Mouse (Mus musculus): ENCODE measurements around the gene Tnfsf9. TPM values are rescaled to one million over a fixed set of nuclear protein-coding genes. Genes with fewer than 3 reads are reported as not detected.
"Not testable (repeated sequence)": the region's sequence is repeated elsewhere in the genome, so short reads cannot be mapped to it uniquely, and the experiment has no call there.

The Tnfsf9 gene
- total and polyA plus RNA-seq, 2 experiments from 2014 or later = 2.1 to 3.4 TPM

DNA sequence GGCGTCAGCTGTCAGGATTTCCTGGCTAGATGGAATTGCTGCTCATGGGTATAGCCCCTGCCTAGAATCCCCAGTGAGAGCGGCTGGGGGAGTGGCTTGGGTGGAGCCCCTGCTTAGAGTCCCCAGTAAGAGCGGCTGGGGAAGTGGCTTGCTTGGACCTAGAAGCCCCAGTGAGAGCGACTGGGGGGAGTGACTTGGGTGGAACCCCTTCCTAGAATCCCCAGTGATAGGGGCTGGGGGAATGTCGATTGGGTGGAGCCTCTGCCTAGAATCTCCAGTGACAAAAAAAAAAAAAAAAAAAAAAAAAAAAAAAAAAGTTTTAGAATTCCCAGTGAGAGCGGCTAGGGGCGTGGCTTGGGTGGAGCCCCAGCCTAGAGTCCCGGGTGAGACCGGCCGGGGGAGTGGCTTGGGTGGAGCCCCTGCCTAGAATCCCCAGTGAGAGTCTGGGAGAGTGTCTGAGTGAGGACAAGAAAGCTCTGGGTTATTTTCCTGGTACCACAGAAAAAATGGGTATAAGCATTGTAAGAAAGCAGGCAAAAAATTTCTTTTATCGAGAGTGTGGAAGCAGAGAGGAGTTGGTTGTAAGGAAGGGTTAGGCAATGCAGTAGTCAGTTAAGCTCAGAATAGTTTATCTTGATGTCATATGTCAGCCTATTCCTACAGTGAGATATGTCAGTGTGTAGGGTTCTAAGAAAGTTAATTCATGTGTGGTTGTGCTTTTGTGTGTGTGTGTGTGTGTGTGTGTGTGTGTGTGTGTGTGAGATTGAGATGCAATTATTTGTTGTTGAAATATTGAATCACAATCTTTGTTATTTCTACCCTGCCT lies 13.6 kb downstream of the Tnfsf9 start:
- H3K4me2 ChIP-seq (ENCODE audit: low read depth) = no peak overlapping the region
- no peak for TF ChIP-seq CTCF (IDR thresholded peaks at IDR 0.05; ENCODE audit: low read depth)
- ATAC-seq = peak; percentile 34; the same call in 1 of the 2 replicates
- H3K4me1 ChIP-seq (ENCODE audit: insufficient read depth) = no peaks in the 10 kb centered on the region
- H3K36me3 ChIP-seq (ENCODE audit: insufficient read depth) = no peaks in the 10 kb centered on the region
- H3K4me3 ChIP-seq (ENCODE audit: low read depth, low read length) = no peak overlapping the region
- DNase-seq = no peak
- H3K27me3 ChIP-seq (ENCODE audit: insufficient read depth, low read length) = no peaks in the 10 kb centered on the region
- WGBS = 2% methylated on average over 11 of the region's 11 CpGs
- H3K27ac ChIP-seq (ENCODE audit: low read depth, low read length) = no peak overlapping the region
- no peaks in the 10 kb centered on the region for H3K9me3 ChIP-seq (ENCODE audit: low read length)
- no peak overlapping the region for H3K9ac ChIP-seq

DNA sequence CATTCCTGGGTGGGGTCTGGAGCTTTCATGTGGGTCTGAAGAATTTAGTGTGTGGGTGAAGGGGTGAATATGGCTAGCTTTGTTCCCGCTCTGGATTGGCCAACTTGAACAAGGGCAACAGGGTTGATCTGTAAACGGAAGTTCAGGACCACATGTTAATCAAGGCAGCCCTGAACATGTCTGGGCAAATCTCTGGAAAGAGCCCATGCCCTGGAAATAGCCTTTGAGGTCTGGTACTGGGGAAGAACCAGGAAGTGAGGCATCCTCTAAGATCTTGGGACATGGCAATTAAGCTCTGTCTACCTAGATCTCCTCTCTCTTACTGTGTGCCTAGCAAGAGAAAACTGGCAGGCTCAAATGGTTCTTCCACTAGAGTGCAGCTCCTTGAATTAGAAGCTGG lies 16.7 kb downstream of the Tnfsf9 start:
- H3K27ac ChIP-seq (ENCODE audit: low read depth, low read length) = no peak overlapping the region
- no peaks in the 10 kb centered on the region for H3K4me1 ChIP-seq (ENCODE audit: insufficient read depth)
- H3K27me3 ChIP-seq (ENCODE audit: insufficient read depth, low read length) = no peaks in the 10 kb centered on the region
- no peak for DNase-seq
- no peak for TF ChIP-seq CTCF (IDR thresholded peaks at IDR 0.05; ENCODE audit: low read depth)
- no peaks in the 10 kb centered on the region for H3K9me3 ChIP-seq (ENCODE audit: low read length)
- no peak overlapping the region for H3K9ac ChIP-seq
- H3K36me3 ChIP-seq (ENCODE audit: insufficient read depth) = no peaks in the 10 kb centered on the region
- no peak for ATAC-seq
- 93% methylated on average over 2 of the region's 2 CpGs for WGBS
- H3K4me3 ChIP-seq (ENCODE audit: low read depth, low read length) = no peak overlapping the region
- H3K4me2 ChIP-seq (ENCODE audit: low read depth) = no peak overlapping the region

DNA sequence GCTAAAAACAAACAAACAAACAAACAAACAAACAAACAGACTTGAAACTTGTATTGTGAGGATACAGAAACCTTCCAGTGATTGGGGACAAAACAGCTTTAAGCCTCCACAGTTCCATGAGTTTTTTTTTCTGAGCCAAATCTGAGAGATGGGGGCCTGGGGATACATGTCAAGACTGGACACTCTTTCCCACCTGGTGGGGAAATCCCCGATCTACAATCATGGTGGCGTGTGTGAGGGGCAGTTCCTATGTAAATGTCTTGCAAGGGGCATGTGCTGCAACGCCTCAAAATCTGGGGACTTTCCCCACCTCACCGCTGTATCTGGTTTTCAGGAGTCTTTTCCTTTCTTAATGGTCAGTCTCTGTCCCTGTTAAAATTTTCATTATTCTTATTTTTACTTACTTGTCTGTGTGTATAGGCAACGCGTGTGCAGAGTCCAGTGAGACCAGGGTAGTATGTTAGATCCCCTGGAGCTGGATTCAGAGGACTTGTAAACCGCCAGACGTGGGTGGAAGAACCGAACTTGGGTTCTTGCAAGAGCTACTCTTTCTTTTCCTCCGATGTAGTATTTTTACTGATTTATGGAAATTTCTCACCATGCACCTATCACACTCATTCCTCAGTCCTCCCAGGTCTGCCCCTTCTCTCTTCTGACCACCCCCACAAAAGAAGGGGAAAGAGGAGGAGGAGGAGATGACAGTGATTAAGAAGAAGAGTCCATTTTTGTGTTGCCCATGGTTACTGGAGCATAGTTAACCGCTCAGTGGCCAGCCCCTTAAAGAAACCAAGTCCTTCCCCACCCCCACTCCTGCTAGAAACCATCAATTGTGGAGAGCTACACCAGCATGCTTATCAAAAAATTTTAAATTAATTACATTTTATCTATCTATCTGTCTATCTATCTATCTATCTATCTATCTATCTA lies 18.3 kb downstream of the Tnfsf9 start:
- Histone ChIP-seq H3K27ac (ENCODE audit: low read depth, low read length) (no peak overlapping the region), H3K4me2 (ENCODE audit: low read depth) (no peak overlapping the region), H3K9ac (no peak overlapping the region), H3K36me3 (ENCODE audit: insufficient read depth) (no peaks in the 10 kb centered on the region), H3K4me3 (ENCODE audit: low read depth, low read length) (no peak overlapping the region), H3K4me1 (ENCODE audit: insufficient read depth) (no peaks in the 10 kb centered on the region), H3K27me3 (ENCODE audit: insufficient read depth, low read length) (no peaks in the 10 kb centered on the region), H3K9me3 (ENCODE audit: low read length) (no peaks in the 10 kb centered on the region)
- no peak for ATAC-seq
- WGBS = 87% methylated on average over 11 of the region's 11 CpGs
- no peak for DNase-seq
- no peak for TF ChIP-seq CTCF (IDR thresholded peaks at IDR 0.05; ENCODE audit: low read depth)

DNA sequence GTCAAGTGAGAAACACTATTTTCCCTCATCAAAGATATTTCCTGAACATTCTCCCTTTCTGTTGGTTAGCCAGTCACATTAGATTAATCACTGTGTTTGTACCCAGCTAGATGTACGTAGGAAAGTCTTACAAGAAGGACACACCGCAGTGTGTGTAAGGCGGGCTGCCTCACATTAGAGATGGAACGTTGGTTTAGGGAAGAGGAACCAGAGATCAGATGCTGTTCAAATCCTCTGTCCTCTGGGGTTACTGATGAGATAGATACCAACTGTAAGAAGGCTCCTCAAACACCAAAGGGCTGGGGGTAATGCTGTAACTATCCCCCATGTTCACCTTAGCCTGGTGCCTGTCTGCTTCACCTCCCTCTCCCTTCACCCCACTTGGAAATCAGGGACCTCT lies 19.7 kb downstream of the Tnfsf9 start:
- 90% methylated on average over 4 of the region's 4 CpGs for WGBS
- no peaks in the 10 kb centered on the region for H3K36me3 ChIP-seq (ENCODE audit: insufficient read depth)
- no peak overlapping the region for H3K27ac ChIP-seq (ENCODE audit: low read depth, low read length)
- no peak for ATAC-seq
- TF ChIP-seq CTCF (IDR thresholded peaks at IDR 0.05; ENCODE audit: low read depth) = no peak
- H3K9me3 ChIP-seq (ENCODE audit: low read length) = no peaks in the 10 kb centered on the region
- H3K9ac ChIP-seq = no peak overlapping the region
- no peak overlapping the region for H3K4me2 ChIP-seq (ENCODE audit: low read depth)
- no peak for DNase-seq
- H3K4me1 ChIP-seq (ENCODE audit: insufficient read depth) = no peaks in the 10 kb centered on the region
- no peaks in the 10 kb centered on the region for H3K27me3 ChIP-seq (ENCODE audit: insufficient read depth, low read length)
- no peak overlapping the region for H3K4me3 ChIP-seq (ENCODE audit: low read depth, low read length)

DNA sequence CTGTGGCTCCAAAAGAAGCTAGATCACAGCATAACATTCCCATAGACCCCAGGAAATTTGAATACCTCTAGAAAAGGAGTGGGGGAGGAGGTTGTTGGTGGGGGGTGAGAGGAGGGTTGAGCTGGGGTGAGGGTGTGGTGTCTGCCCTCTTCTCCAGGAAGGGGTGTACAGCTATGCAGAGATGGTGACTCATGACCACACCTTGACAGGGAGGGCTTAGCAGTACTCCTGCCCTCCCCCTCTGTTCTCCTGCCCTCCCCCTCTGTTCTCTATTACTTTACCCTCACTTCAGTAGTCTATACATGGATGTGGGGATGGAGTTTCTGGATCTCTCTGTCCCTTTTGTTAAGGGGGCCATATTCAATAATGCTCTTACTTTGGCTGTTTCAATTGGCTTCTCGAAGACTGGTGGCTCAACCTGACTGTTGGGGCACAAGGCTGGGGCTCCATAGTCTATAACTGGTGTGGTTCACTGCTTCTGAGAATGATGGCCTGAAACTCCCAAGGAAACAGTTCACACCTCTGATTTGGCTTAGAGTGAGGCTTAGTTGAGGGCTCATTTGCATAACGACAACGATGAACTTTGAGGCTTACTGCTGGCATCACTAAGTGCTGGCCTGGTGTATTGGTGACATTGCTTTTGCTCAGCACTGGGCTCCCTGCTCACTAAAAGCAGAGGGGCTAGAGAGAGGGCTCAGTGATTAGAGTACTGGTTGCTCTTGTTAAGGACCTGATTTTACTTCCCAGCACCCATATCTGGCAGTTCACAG lies 20.9 kb downstream of the Tnfsf9 start:
- no peak for TF ChIP-seq CTCF (IDR thresholded peaks at IDR 0.05; ENCODE audit: low read depth)
- Histone ChIP-seq H3K4me3 (ENCODE audit: low read depth, low read length) (no peak overlapping the region), H3K27me3 (ENCODE audit: insufficient read depth, low read length) (no peaks in the 10 kb centered on the region), H3K36me3 (ENCODE audit: insufficient read depth) (no peaks in the 10 kb centered on the region), H3K9ac (no peak overlapping the region), H3K4me2 (ENCODE audit: low read depth) (no peak overlapping the region), H3K9me3 (ENCODE audit: low read length) (no peaks in the 10 kb centered on the region), H3K27ac (ENCODE audit: low read depth, low read length) (no peak overlapping the region), H3K4me1 (ENCODE audit: insufficient read depth) (no peaks in the 10 kb centered on the region)
- no peak for DNase-seq
- ATAC-seq = no peak
- WGBS = 51% methylated on average over 3 of the region's 3 CpGs

DNA sequence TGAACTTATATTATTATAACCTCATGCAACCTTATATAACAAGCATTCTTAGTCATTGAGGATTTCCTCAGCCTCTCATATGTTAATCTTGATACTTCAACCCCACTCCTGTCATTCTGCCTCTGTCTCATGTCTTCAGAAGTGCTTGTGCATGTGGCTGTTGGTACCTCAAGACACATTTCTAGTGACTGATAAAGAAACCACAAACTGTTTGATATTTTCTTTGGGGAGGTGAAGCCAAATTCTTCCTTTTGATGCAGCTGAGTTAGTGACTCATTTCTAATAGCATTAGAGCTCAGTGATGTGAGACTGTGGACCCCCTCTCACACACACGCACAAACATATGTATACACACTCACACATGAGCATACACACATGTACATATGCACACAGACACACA lies 26.7 kb downstream of the Tnfsf9 start:
- DNase-seq (no peak), ATAC-seq (no peak)
- no peak overlapping the region for H3K9ac ChIP-seq
- H3K27me3 ChIP-seq (ENCODE audit: insufficient read depth, low read length) = no peaks in the 10 kb centered on the region
- H3K36me3 ChIP-seq (ENCODE audit: insufficient read depth) = no peaks in the 10 kb centered on the region
- H3K9me3 ChIP-seq (ENCODE audit: low read length) = no peaks in the 10 kb centered on the region
- no peaks in the 10 kb centered on the region for H3K4me1 ChIP-seq (ENCODE audit: insufficient read depth)
- WGBS = 89% methylated on average over 1 of the region's 1 CpGs
- no peak overlapping the region for H3K4me2 ChIP-seq (ENCODE audit: low read depth)
- H3K4me3 ChIP-seq (ENCODE audit: low read depth, low read length) = no peak overlapping the region
- no peak overlapping the region for H3K27ac ChIP-seq (ENCODE audit: low read depth, low read length)
- no peak for TF ChIP-seq CTCF (IDR thresholded peaks at IDR 0.05; ENCODE audit: low read depth)

DNA sequence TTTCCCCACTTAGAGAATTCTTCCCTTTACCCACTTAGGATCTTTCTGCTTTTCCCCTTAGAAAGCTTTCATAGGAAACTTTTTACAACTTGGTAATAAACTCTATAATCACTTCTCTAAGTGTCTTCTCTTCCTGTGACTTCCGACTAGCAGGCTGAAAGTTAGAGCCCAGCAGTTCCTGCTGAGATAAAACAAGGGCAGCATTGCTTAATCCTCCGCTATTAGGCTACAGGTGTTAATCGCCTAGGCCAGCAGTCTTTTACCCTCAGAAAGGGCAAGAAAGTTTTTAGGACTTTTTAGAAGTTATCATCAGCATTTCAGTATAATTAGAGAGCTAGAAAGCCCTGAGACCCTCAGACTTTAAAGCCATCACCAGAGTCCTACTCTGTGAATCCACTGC lies 28.9 kb downstream of the Tnfsf9 start:
- not testable (repeated sequence) for H3K4me2 ChIP-seq (ENCODE audit: low read depth); H3K27me3 ChIP-seq (ENCODE audit: insufficient read depth, low read length); H3K9ac ChIP-seq; H3K4me3 ChIP-seq (ENCODE audit: low read depth, low read length); DNase-seq; H3K9me3 ChIP-seq (ENCODE audit: low read length); H3K27ac ChIP-seq (ENCODE audit: low read depth, low read length); H3K4me1 ChIP-seq (ENCODE audit: insufficient read depth); ATAC-seq; H3K36me3 ChIP-seq (ENCODE audit: insufficient read depth)
- WGBS = 24% methylated on average over 3 of the region's 3 CpGs
